ENCODE assay signal across 40 mouse cellular contexts in genomic region chr13:59703514-59703913, GRCm38 (mm10). TPM values are rescaled to one million over a fixed set of nuclear protein-coding genes. Genes with fewer than 3 reads are reported as not detected.
DNase-seq lines count a peak whose midpoint lies in the region; ATAC-seq and TF ChIP-seq lines count a peak whose summit lies in the region.
"Had no signal": no experiment of that assay in that cellular context is flagged by ENCODE, and none has a peak within 500 bp of the region (broad histone marks: within the 10 kb centered on the region; RNA-seq: fewer than 3 reads in every experiment).

No protein-coding gene starts in this region.

- no peaks in the 10 kb centered on the region for H3K36me3 ChIP-seq in heart, embryonic 10.5 days
- H3K36me3 ChIP-seq: embryonic facial prominence, embryonic 13.5 days; heart, embryonic 12.5 days; hindbrain, embryonic 15.5 days; kidney, embryonic 15.5 days; liver, embryonic 12.5 days; neural tube, embryonic 15.5 days had no signal

- no peaks in the 10 kb centered on the region for H3K9me3 ChIP-seq in heart, embryonic 10.5 days
- H3K9me3 ChIP-seq: embryonic facial prominence, embryonic 13.5 days; heart, embryonic 12.5 days; hindbrain, embryonic 15.5 days; kidney, embryonic 15.5 days; liver, embryonic 12.5 days; neural tube, embryonic 15.5 days had no signal

- intact Hi-C loops in left cerebral cortex, adult 2 months (cut with DNase I), result no loop called here
- intact Hi-C loops in left cerebral cortex, postnatal 4 days (cut with DNase I), result no loop called here
- intact Hi-C loops in left cerebral cortex, postnatal 25 days (cut with DNase I), result no loop called here

- WGBS in heart, embryonic 10.5 days, result 77% methylated on average over 12 of the region's 12 CpGs

- no peak for TF ChIP-seq CTCF in left cerebral cortex, adult 2 months (IDR thresholded peaks at IDR 0.05)

- H3K27ac ChIP-seq in heart, embryonic 10.5 days, result 0 out of 2 replicates have a peak overlapping the region, but pooled peaks have one; percentile 7
- H3K27ac ChIP-seq in left cerebral cortex, adult 2 months, result peak overlapping the region; percentile 55
- H3K27ac ChIP-seq: embryonic facial prominence, embryonic 13.5 days; gastrocnemius, adult 2 months; hindbrain, embryonic 15.5 days; kidney, embryonic 15.5 days; liver, embryonic 12.5 days; neural tube, embryonic 15.5 days had no signal

- no peak for ATAC-seq in erythroblast, adult 5-6 weeks (replicated peaks; ENCODE audit: low FRiP score, poor library complexity, severe bottlenecking)
- ATAC-seq: forebrain, embryonic 16.5 days; liver, embryonic 12.5 days had no signal

- H3K27me3 ChIP-seq in heart, embryonic 10.5 days (ENCODE audit: insufficient read depth, poor library complexity, severe bottlenecking), result peaks cover 17% of the 10 kb centered on the region; the same call in 1 of the 2 replicates
- H3K27me3 ChIP-seq: embryonic facial prominence, embryonic 13.5 days; hindbrain, embryonic 15.5 days; kidney, embryonic 15.5 days; neural tube, embryonic 15.5 days had no signal

- no peak overlapping the region for H3K4me3 ChIP-seq in heart, embryonic 10.5 days
- no peak overlapping the region for H3K4me3 ChIP-seq in left cerebral cortex, adult 2 months
- H3K4me3 ChIP-seq: embryonic facial prominence, embryonic 13.5 days; erythroblast, embryonic 14.5 days; gastrocnemius, adult 2 months; heart, embryonic 12.5 days; hindbrain, embryonic 15.5 days; kidney, embryonic 15.5 days; liver, embryonic 12.5 days; neural tube, embryonic 15.5 days had no signal

- peaks cover 14% of the 10 kb centered on the region for H3K4me1 ChIP-seq in heart, embryonic 10.5 days
- H3K4me1 ChIP-seq: hindbrain, embryonic 15.5 days had no signal

- no peak for DNase-seq in heart, embryonic 10.5 days (ENCODE audit: low spot score)
- no peak for DNase-seq in heart, postnatal 4 days
- peak; percentile 20 to 42 for DNase-seq in left cerebral cortex, adult 2 months (ENCODE audit: extremely low spot score in 1 of 2, low spot score in 2 of 2)
- DNase-seq in left cerebral cortex, postnatal 4 days, result no peak
- peak; percentile 76 for DNase-seq in brain, adult 2 months (ENCODE audit: low read depth, low spot score)
- peak; percentile 22 to 78 for DNase-seq in left cerebral cortex, postnatal 25 days (ENCODE audit: low spot score in 2 of 2)
- DNase-seq in lung, postnatal 36 days, result no peak
- DNase-seq: adrenal gland, postnatal 14 days; cerebellum, adult 18-20 months; cerebellum, postnatal 10 days; gastrocnemius, adult 2 months; gastrocnemius, postnatal 36 days; heart, adult 18-20 months; kidney, adult 18-20 months; kidney, postnatal 25 days; lung, adult 18-20 months; midbrain, embryonic 14.5 days; retina, postnatal 1 day; spleen, adult 18-20 months; thymus, adult 18-20 months; thymus, postnatal 25 days had no signal

RNA-seq across cellular contexts. Expression of gene Spata31d1a, which starts 6.6 kb away (rescaled TPM):
- 0.02 and 0.05 TPM in 2 replicates for polyA plus RNA-seq in heart, embryonic 10.5 days (2016; fragmentation: Nextera tagmentation; extraction: Ambion mirVana)
- total RNA-seq in heart, postnatal 4 days (2021), result not detected
- total RNA-seq in left cerebral cortex, adult 2 months (2021), result under 1 TPM; 0.18 to 0.26 TPM
- total RNA-seq in left cerebral cortex, postnatal 4 days (2021), result under 1 TPM; 0.46 to 0.48 TPM
- total RNA-seq in left cerebral cortex, postnatal 25 days (2021), result under 1 TPM; 0.11 to 0.14 TPM
- total RNA-seq in erythroblast, adult 5-6 weeks (2015; ENCODE audit: low replicate concordance), result not detected in 2 replicates
- total RNA-seq in erythroblast, adult 5-6 weeks (2017; ENCODE audit: low replicate concordance), result not detected in 2 replicates
- total RNA-seq: adrenal gland, postnatal 14 days; common myeloid progenitor, adult 5-6 weeks; gastrocnemius, adult 2 months; gastrocnemius, postnatal 36 days; heart, adult 18-20 months; hematopoietic stem cell, adult 5-6 weeks had no signal
- polyA plus RNA-seq: CD4-positive, CD25-positive, alpha-beta regulatory T cell, adult 4 months; erythroblast, embryonic 14.5 days; forebrain, embryonic 11.5 days; heart, embryonic 12.5 days; heart, postnatal 0 days; hindbrain, embryonic 15.5 days; kidney, embryonic 15.5 days; liver, embryonic 12.5 days; midbrain, embryonic 14.5 days; stomach, embryonic 16.5 days had no signal

RNA-seq across cellular contexts. Expression of gene Spata31d1b, which starts 8.6 kb away (rescaled TPM):
- not detected in 2 replicates for polyA plus RNA-seq in heart, embryonic 10.5 days (2016; fragmentation: Nextera tagmentation; extraction: Ambion mirVana)
- total RNA-seq in heart, postnatal 4 days (2021), result not detected
- under 1 TPM in 1 of 2 experiments, not detected in 1; 0.09 TPM for total RNA-seq in left cerebral cortex, adult 2 months (2021)
- not detected for total RNA-seq in left cerebral cortex, postnatal 4 days (2021)
- total RNA-seq in left cerebral cortex, postnatal 25 days (2021), result under 1 TPM in 1 of 2 experiments, not detected in 1; 0.07 TPM
- total RNA-seq in erythroblast, adult 5-6 weeks (2015; ENCODE audit: low replicate concordance), result not detected in 2 replicates
- total RNA-seq in erythroblast, adult 5-6 weeks (2017; ENCODE audit: low replicate concordance), result not detected in 2 replicates
- total RNA-seq: adrenal gland, postnatal 14 days; common myeloid progenitor, adult 5-6 weeks; gastrocnemius, adult 2 months; gastrocnemius, postnatal 36 days; hematopoietic stem cell, adult 5-6 weeks had no signal
- polyA plus RNA-seq: CD4-positive, CD25-positive, alpha-beta regulatory T cell, adult 4 months; embryonic facial prominence, embryonic 13.5 days; erythroblast, embryonic 14.5 days; forebrain, embryonic 11.5 days; forebrain, embryonic 16.5 days; heart, embryonic 12.5 days; heart, postnatal 0 days; hindbrain, embryonic 15.5 days; intestine, embryonic 14.5 days; liver, embryonic 12.5 days; lung, postnatal 0 days; midbrain, embryonic 14.5 days; neural tube, embryonic 15.5 days; stomach, embryonic 16.5 days had no signal

RNA-seq across cellular contexts. Expression of gene 4921517D22Rik, which starts 9.6 kb away (rescaled TPM):
- not detected in 2 replicates for polyA plus RNA-seq in heart, embryonic 10.5 days (2016; fragmentation: Nextera tagmentation; extraction: Ambion mirVana)
- total RNA-seq in heart, postnatal 4 days (2021), result not detected
- not detected for total RNA-seq in left cerebral cortex, adult 2 months (2021)
- total RNA-seq in left cerebral cortex, postnatal 4 days (2021), result not detected
- total RNA-seq in left cerebral cortex, postnatal 25 days (2021), result not detected
- total RNA-seq in erythroblast, adult 5-6 weeks (2015; ENCODE audit: low replicate concordance), result not detected in 2 replicates
- total RNA-seq in erythroblast, adult 5-6 weeks (2017; ENCODE audit: low replicate concordance), result not detected in 2 replicates
- total RNA-seq: adrenal gland, postnatal 14 days; common myeloid progenitor, adult 5-6 weeks; gastrocnemius, adult 2 months; gastrocnemius, postnatal 36 days; heart, adult 18-20 months; hematopoietic stem cell, adult 5-6 weeks; layer of hippocampus, adult 8-10 months had no signal
- polyA plus RNA-seq: CD4-positive, CD25-positive, alpha-beta regulatory T cell, adult 4 months; embryonic facial prominence, embryonic 13.5 days; erythroblast, embryonic 14.5 days; forebrain, embryonic 11.5 days; forebrain, embryonic 16.5 days; heart, embryonic 12.5 days; heart, postnatal 0 days; hindbrain, embryonic 15.5 days; intestine, embryonic 14.5 days; kidney, embryonic 15.5 days; limb, embryonic 14.5 days; liver, embryonic 12.5 days; lung, postnatal 0 days; midbrain, embryonic 14.5 days; neural tube, embryonic 15.5 days; stomach, embryonic 16.5 days had no signal

RNA-seq across cellular contexts. Expression of gene Golm1, which starts 27.9 kb away (rescaled TPM):
- 72.4 and 74.5 TPM in 2 replicates for polyA plus RNA-seq in heart, embryonic 10.5 days (2016; fragmentation: Nextera tagmentation; extraction: Ambion mirVana)
- 10 to 100 TPM; 29.0 to 31.5 TPM for total RNA-seq in heart, postnatal 4 days (2021)
- total RNA-seq in left cerebral cortex, adult 2 months (2021), result 10 to 100 TPM; 18.2 to 22.9 TPM
- 10 to 100 TPM; 15.5 to 16.5 TPM for total RNA-seq in left cerebral cortex, postnatal 4 days (2021)
- 10 to 100 TPM; 19.9 to 20.9 TPM for total RNA-seq in left cerebral cortex, postnatal 25 days (2021)
- total RNA-seq in erythroblast, adult 5-6 weeks (2015; ENCODE audit: low replicate concordance), result 13.4 and 16.1 TPM in 2 replicates
- total RNA-seq in erythroblast, adult 5-6 weeks (2017; ENCODE audit: low replicate concordance), result 21.4 and 25.2 TPM in 2 replicates

RNA-seq across cellular contexts. Expression of gene Spata31d1d, which starts 28.0 kb away (rescaled TPM):
- polyA plus RNA-seq in heart, embryonic 10.5 days (2016; fragmentation: Nextera tagmentation; extraction: Ambion mirVana), result not detected in 2 replicates
- not detected for total RNA-seq in heart, postnatal 4 days (2021)
- not detected for total RNA-seq in left cerebral cortex, adult 2 months (2021)
- under 1 TPM in 1 of 2 experiments, not detected in 1; 0.08 TPM for total RNA-seq in left cerebral cortex, postnatal 4 days (2021)
- total RNA-seq in left cerebral cortex, postnatal 25 days (2021), result not detected
- total RNA-seq in erythroblast, adult 5-6 weeks (2015; ENCODE audit: low replicate concordance), result not detected in 2 replicates
- total RNA-seq in erythroblast, adult 5-6 weeks (2017; ENCODE audit: low replicate concordance), result 0.26 TPM in 1 of 2 replicates, not detected in the other
- total RNA-seq: adrenal gland, postnatal 14 days; common myeloid progenitor, adult 5-6 weeks; gastrocnemius, adult 2 months; gastrocnemius, postnatal 36 days; heart, adult 18-20 months; hematopoietic stem cell, adult 5-6 weeks; layer of hippocampus, adult 8-10 months had no signal
- polyA plus RNA-seq: CD4-positive, CD25-positive, alpha-beta regulatory T cell, adult 4 months; embryonic facial prominence, embryonic 13.5 days; forebrain, embryonic 11.5 days; forebrain, embryonic 16.5 days; heart, embryonic 12.5 days; heart, postnatal 0 days; hindbrain, embryonic 15.5 days; intestine, embryonic 14.5 days; kidney, embryonic 15.5 days; liver, embryonic 12.5 days; lung, postnatal 0 days; midbrain, embryonic 14.5 days; neural tube, embryonic 15.5 days; stomach, embryonic 16.5 days had no signal

Comparison
In these comparisons a context has a peak if more than half of its experiments do, and no peak if none do; other contexts are left out.
1. DNase-seq: peak in left cerebral cortex, adult 2 months (2 of 2), brain, adult 2 months (single experiment) and left cerebral cortex, postnatal 25 days (2 of 2); none in heart, embryonic 10.5 days (single experiment), heart, postnatal 4 days (single experiment), left cerebral cortex, postnatal 4 days (single experiment) and lung, postnatal 36 days (single experiment).